ENCODE assay signal across 8 mouse cellular contexts in genomic region chr11:50227226-50227625, GRCm38 (mm10). TPM values are rescaled to one million over a fixed set of nuclear protein-coding genes. Genes with fewer than 3 reads are reported as not detected.
A peak's percentile ranks its signal among the peaks of the same experiment; 100 is the strongest.
DNase-seq lines count a peak whose midpoint lies in the region; ATAC-seq lines count a peak whose summit lies in the region.

No protein-coding gene starts in this region.

- H3K4me1 ChIP-seq in embryonic facial prominence, embryonic 10.5 days: peaks cover 78% of the 10 kb centered on the region
- peaks cover 65% of the 10 kb centered on the region for H3K4me1 ChIP-seq in hindbrain, embryonic 15.5 days (replicated peaks)
- H3K4me1 ChIP-seq in midbrain, embryonic 15.5 days: peaks cover 57% of the 10 kb centered on the region

- H3K9me3 ChIP-seq in embryonic facial prominence, embryonic 10.5 days: no peaks in the 10 kb centered on the region
- no peaks in the 10 kb centered on the region for H3K9me3 ChIP-seq in hindbrain, embryonic 15.5 days
- no peaks in the 10 kb centered on the region for H3K9me3 ChIP-seq in midbrain, embryonic 15.5 days

- ATAC-seq in hindbrain, embryonic 15.5 days (ENCODE audit: low FRiP score, low read depth): no peak
- ATAC-seq in midbrain, embryonic 15.5 days (replicated peaks): no peak

- peaks cover 47% of the 10 kb centered on the region for H3K27me3 ChIP-seq in embryonic facial prominence, embryonic 10.5 days (replicated peaks; ENCODE audit: low read depth, poor library complexity, severe bottlenecking)
- H3K27me3 ChIP-seq in hindbrain, embryonic 15.5 days: no peaks in the 10 kb centered on the region
- H3K27me3 ChIP-seq in midbrain, embryonic 15.5 days (replicated peaks): no peaks in the 10 kb centered on the region

- H3K4me3 ChIP-seq in embryonic facial prominence, embryonic 10.5 days: peak overlapping the region; percentile 89; the same call in 1 of the 2 replicates
- peak overlapping the region; percentile 96 for H3K4me3 ChIP-seq in hindbrain, embryonic 15.5 days
- peak overlapping the region; percentile 90; the same call in 1 of the 2 replicates for H3K4me3 ChIP-seq in midbrain, embryonic 15.5 days

- H3K27ac ChIP-seq in embryonic facial prominence, embryonic 10.5 days (replicated peaks): no peak overlapping the region
- H3K27ac ChIP-seq in hindbrain, embryonic 15.5 days (replicated peaks): no peak overlapping the region
- H3K27ac ChIP-seq in midbrain, embryonic 15.5 days: no peak overlapping the region

- intact Hi-C loops in left cerebral cortex, postnatal 14 days (cut with DNase I): no loop called here

- H3K4me2 ChIP-seq in hindbrain, embryonic 15.5 days: peak overlapping the region; percentile 95
- H3K4me2 ChIP-seq in midbrain, embryonic 15.5 days: peak overlapping the region; percentile 88

- DNase-seq in kidney, adult 11 months: peak; percentile 19
- no peak for DNase-seq in kidney, adult 8-10 months
- DNase-seq in embryonic facial prominence, embryonic 10.5 days (ENCODE audit: low spot score): no peak
- no peak for DNase-seq in ovary, postnatal 36 days (ENCODE audit: low spot score)
- no peak for DNase-seq in thymus, postnatal 0 days (ENCODE audit: low spot score)
- DNase-seq in left cerebral cortex, postnatal 14 days (ENCODE audit: low spot score in 2 of 2): no peak

- peak overlapping the region; percentile 100; the same call in 1 of the 2 replicates for H3K9ac ChIP-seq in hindbrain, embryonic 15.5 days
- peak overlapping the region; percentile 6; the same call in 1 of the 2 replicates for H3K9ac ChIP-seq in midbrain, embryonic 15.5 days

- H3K36me3 ChIP-seq in embryonic facial prominence, embryonic 10.5 days (replicated peaks): peaks cover 14% of the 10 kb centered on the region
- peaks cover 12% of the 10 kb centered on the region for H3K36me3 ChIP-seq in hindbrain, embryonic 15.5 days
- H3K36me3 ChIP-seq in midbrain, embryonic 15.5 days (replicated peaks): peaks cover 2% of the 10 kb centered on the region; the same call in 1 of the 2 replicates

- WGBS in embryonic facial prominence, embryonic 10.5 days: 70% methylated on average over 3 of the region's 3 CpGs
- WGBS in hindbrain, embryonic 15.5 days: 78% methylated on average over 3 of the region's 3 CpGs
- 75% methylated on average over 3 of the region's 3 CpGs for WGBS in midbrain, embryonic 15.5 days

RNA-seq across cellular contexts. Expression of gene Ltc4s, which starts 11.2 kb away (rescaled TPM):
- polyA plus RNA-seq in embryonic facial prominence, embryonic 10.5 days (2016; fragmentation: Nextera tagmentation; extraction: Ambion mirVana): 0.75 and 1.4 TPM in 2 replicates
- polyA plus RNA-seq in hindbrain, embryonic 15.5 days (2015; fragmentation: Nextera tagmentation; extraction: Ambion mirVana): 2.3 and 2.9 TPM in 2 replicates
- 1.9 and 2.3 TPM in 2 replicates for polyA plus RNA-seq in midbrain, embryonic 15.5 days (2015; fragmentation: Nextera tagmentation; extraction: Ambion mirVana)
- polyA plus RNA-seq in thymus, postnatal 0 days (2015; fragmentation: Nextera tagmentation; extraction: Ambion mirVana): 3.5 and 3.7 TPM in 2 replicates
- 10 to 100 TPM; 11.4 to 11.6 TPM for total RNA-seq in left cerebral cortex, postnatal 14 days (2021)

RNA-seq across cellular contexts. Expression of gene Mgat4b, which starts 16.5 kb away (rescaled TPM):
- polyA plus RNA-seq in embryonic facial prominence, embryonic 10.5 days (2016; fragmentation: Nextera tagmentation; extraction: Ambion mirVana): 22.6 and 23.5 TPM in 2 replicates
- 58.1 and 69.2 TPM in 2 replicates for polyA plus RNA-seq in hindbrain, embryonic 15.5 days (2015; fragmentation: Nextera tagmentation; extraction: Ambion mirVana)
- 54.6 and 57.9 TPM in 2 replicates for polyA plus RNA-seq in midbrain, embryonic 15.5 days (2015; fragmentation: Nextera tagmentation; extraction: Ambion mirVana)
- 8.6 and 11.8 TPM in 2 replicates for polyA plus RNA-seq in thymus, postnatal 0 days (2015; fragmentation: Nextera tagmentation; extraction: Ambion mirVana)
- total RNA-seq in left cerebral cortex, postnatal 14 days (2021): 100 to 1,000 TPM in 1 of 2 experiments, 10 to 100 TPM in 1; 97.3 to 100 TPM

RNA-seq across cellular contexts. Expression of gene Sqstm1, which starts 16.6 kb away (rescaled TPM):
- 130 and 131 TPM in 2 replicates for polyA plus RNA-seq in embryonic facial prominence, embryonic 10.5 days (2016; fragmentation: Nextera tagmentation; extraction: Ambion mirVana)
- 422 TPM in 2 replicates for polyA plus RNA-seq in hindbrain, embryonic 15.5 days (2015; fragmentation: Nextera tagmentation; extraction: Ambion mirVana)
- polyA plus RNA-seq in midbrain, embryonic 15.5 days (2015; fragmentation: Nextera tagmentation; extraction: Ambion mirVana): 392 and 438 TPM in 2 replicates
- 233 and 246 TPM in 2 replicates for polyA plus RNA-seq in thymus, postnatal 0 days (2015; fragmentation: Nextera tagmentation; extraction: Ambion mirVana)
- 100 to 1,000 TPM; 394 to 430 TPM for total RNA-seq in left cerebral cortex, postnatal 14 days (2021)

RNA-seq across cellular contexts. Expression of gene Mrnip, which starts 53.0 kb away (rescaled TPM):
- polyA plus RNA-seq in embryonic facial prominence, embryonic 10.5 days (2016; fragmentation: Nextera tagmentation; extraction: Ambion mirVana): 24.1 and 27.3 TPM in 2 replicates
- 32.8 and 34.6 TPM in 2 replicates for polyA plus RNA-seq in hindbrain, embryonic 15.5 days (2015; fragmentation: Nextera tagmentation; extraction: Ambion mirVana)
- 38.1 and 39.3 TPM in 2 replicates for polyA plus RNA-seq in midbrain, embryonic 15.5 days (2015; fragmentation: Nextera tagmentation; extraction: Ambion mirVana)
- polyA plus RNA-seq in thymus, postnatal 0 days (2015; fragmentation: Nextera tagmentation; extraction: Ambion mirVana): 13.1 and 15.3 TPM in 2 replicates
- 10 to 100 TPM; 15.1 to 18.1 TPM for total RNA-seq in left cerebral cortex, postnatal 14 days (2021)
